Mouse (Mus musculus): ENCODE data around the gene Serpinb9. TPM values are rescaled to one million over a fixed set of nuclear protein-coding genes. Genes with fewer than 3 reads are reported as not detected.
A peak's percentile ranks its signal among the peaks of the same experiment; 100 is the strongest.
"Not testable (repeated sequence)": the region's sequence is repeated elsewhere in the genome, so short reads cannot be mapped to it uniquely, and the experiment has no call there.

Serpinb9 gene
- 39.7 and 42.2 TPM in 2 replicates for polyA plus RNA-seq (2015; fragmentation: Nextera tagmentation; extraction: Ambion mirVana)

- 88% methylated on average over 3 of the region's 3 CpGs for WGBS
- H3K4me3 ChIP-seq (ENCODE audit: low read length): peak within 1 kb of the TSS; percentile 43
- ATAC-seq (ENCODE audit: low read depth): no peak
- peaks cover 7% of the 10 kb centered on the region for H3K4me1 ChIP-seq (replicated peaks; ENCODE audit: control insufficient read depth, insufficient read depth, low read length)
- no peaks in the 10 kb centered on the region for H3K9me3 ChIP-seq (ENCODE audit: control insufficient read depth, low read length)
- H3K36me3 ChIP-seq (ENCODE audit: control insufficient read depth, insufficient read depth, low read length): peaks cover 1% of the 10 kb centered on the region; the same call in 1 of the 2 replicates
- H3K9ac ChIP-seq (ENCODE audit: low read length): peak within 1 kb of the TSS; percentile 68
- peak within 1 kb of the TSS; percentile 92 for H3K27ac ChIP-seq (ENCODE audit: low read length)
- no peaks in the 10 kb centered on the region for H3K27me3 ChIP-seq (ENCODE audit: control insufficient read depth, insufficient read depth, low read depth, low read length)
- H3K4me2 ChIP-seq (ENCODE audit: low read depth, low read length): peak within 1 kb of the TSS; percentile 53
Measured at GRCm38 (mm10) chr13:33002950-33003349, at the start of gene Serpinb9. Gene Serpinb9, plus strand, starts transcription at chr13:33003250.

- WGBS: 39% methylated on average over 4 of the region's 4 CpGs
- H3K9me3 ChIP-seq (ENCODE audit: control insufficient read depth, low read length): no peaks in the 10 kb centered on the region
- H3K9ac ChIP-seq (ENCODE audit: low read length): no peak overlapping the region
- H3K4me3 ChIP-seq (ENCODE audit: low read length): no peak overlapping the region
- no peaks in the 10 kb centered on the region for H3K36me3 ChIP-seq (ENCODE audit: control insufficient read depth, insufficient read depth, low read length)
- ATAC-seq (ENCODE audit: low read depth): 0 out of 2 replicates have a peak, but pooled peaks have one; percentile 20
- no peaks in the 10 kb centered on the region for H3K27me3 ChIP-seq (ENCODE audit: control insufficient read depth, insufficient read depth, low read depth, low read length)
- H3K4me1 ChIP-seq (replicated peaks; ENCODE audit: control insufficient read depth, insufficient read depth, low read length): 0 out of 2 replicates have a peak, but pooled peaks cover 2% of the 10 kb centered on the region
- no peak overlapping the region for H3K4me2 ChIP-seq (ENCODE audit: low read depth, low read length)
- H3K27ac ChIP-seq (ENCODE audit: low read length): peak overlapping the region; percentile 43; the same call in 1 of the 2 replicates
Measured at GRCm38 (mm10) chr13:32956537-32956936, 46.5 kb upstream of the Serpinb9 start.

- Histone ChIP-seq H3K4me1 (replicated peaks; ENCODE audit: control insufficient read depth, insufficient read depth, low read length) (0 out of 2 replicates have a peak, but pooled peaks cover 2% of the 10 kb centered on the region), H3K27me3 (ENCODE audit: control insufficient read depth, insufficient read depth, low read depth, low read length) (no peaks in the 10 kb centered on the region), H3K4me2 (ENCODE audit: low read depth, low read length) (no peak overlapping the region), H3K4me3 (ENCODE audit: low read length) (no peak overlapping the region), H3K36me3 (ENCODE audit: control insufficient read depth, insufficient read depth, low read length) (no peaks in the 10 kb centered on the region), H3K9me3 (ENCODE audit: control insufficient read depth, low read length) (no peaks in the 10 kb centered on the region), H3K27ac (ENCODE audit: low read length) (peak overlapping the region; percentile 25; the same call in 1 of the 2 replicates), H3K9ac (ENCODE audit: low read length) (no peak overlapping the region)
- 38% methylated on average over 4 of the region's 4 CpGs for WGBS
- ATAC-seq (ENCODE audit: low read depth): peak; percentile 38; the same call in 1 of the 2 replicates
Measured at GRCm38 (mm10) chr13:32957917-32958316, 45.1 kb upstream of the Serpinb9 start.

- 77% methylated on average over 7 of the region's 7 CpGs for WGBS
- H3K4me2 ChIP-seq (ENCODE audit: low read depth, low read length); H3K27ac ChIP-seq (ENCODE audit: low read length); H3K9me3 ChIP-seq (ENCODE audit: control insufficient read depth, low read length); H3K36me3 ChIP-seq (ENCODE audit: control insufficient read depth, insufficient read depth, low read length); ATAC-seq (ENCODE audit: low read depth); H3K9ac ChIP-seq (ENCODE audit: low read length); H3K4me1 ChIP-seq (replicated peaks; ENCODE audit: control insufficient read depth, insufficient read depth, low read length); H3K4me3 ChIP-seq (ENCODE audit: low read length); H3K27me3 ChIP-seq (ENCODE audit: control insufficient read depth, insufficient read depth, low read depth, low read length): not testable (repeated sequence)
Measured at GRCm38 (mm10) chr13:32958521-32958920, 44.5 kb upstream of the Serpinb9 start.

- 44% methylated on average over 9 of the region's 9 CpGs for WGBS
- no peaks in the 10 kb centered on the region for H3K9me3 ChIP-seq (ENCODE audit: control insufficient read depth, low read length)
- no peak overlapping the region for H3K9ac ChIP-seq (ENCODE audit: low read length)
- no peak overlapping the region for H3K4me3 ChIP-seq (ENCODE audit: low read length)
- no peak overlapping the region; the same call in 1 of the 2 replicates for H3K27ac ChIP-seq (ENCODE audit: low read length)
- peaks cover 13% of the 10 kb centered on the region; the same call in 1 of the 2 replicates for H3K4me1 ChIP-seq (replicated peaks; ENCODE audit: control insufficient read depth, insufficient read depth, low read length)
- no peaks in the 10 kb centered on the region for H3K27me3 ChIP-seq (ENCODE audit: control insufficient read depth, insufficient read depth, low read depth, low read length)
- no peaks in the 10 kb centered on the region for H3K36me3 ChIP-seq (ENCODE audit: control insufficient read depth, insufficient read depth, low read length)
- H3K4me2 ChIP-seq (ENCODE audit: low read depth, low read length): no peak overlapping the region
- ATAC-seq (ENCODE audit: low read depth): no peak
Measured at GRCm38 (mm10) chr13:32963990-32964753, 38.9 kb upstream of the Serpinb9 start.

- H3K36me3 ChIP-seq (ENCODE audit: control insufficient read depth, insufficient read depth, low read length): no peaks in the 10 kb centered on the region
- H3K9ac ChIP-seq (ENCODE audit: low read length): peak within 1 kb of the TSS; percentile 69
- peak; percentile 77 for ATAC-seq (ENCODE audit: low read depth)
- H3K4me1 ChIP-seq (replicated peaks; ENCODE audit: control insufficient read depth, insufficient read depth, low read length): peaks cover 13% of the 10 kb centered on the region; the same call in 1 of the 2 replicates
- no peaks in the 10 kb centered on the region for H3K27me3 ChIP-seq (ENCODE audit: control insufficient read depth, insufficient read depth, low read depth, low read length)
- 26% methylated on average over 16 of the region's 16 CpGs for WGBS
- peak within 1 kb of the TSS; percentile 92 for H3K27ac ChIP-seq (ENCODE audit: low read length)
- no peaks in the 10 kb centered on the region for H3K9me3 ChIP-seq (ENCODE audit: control insufficient read depth, low read length)
- peak within 1 kb of the TSS; percentile 68 for H3K4me2 ChIP-seq (ENCODE audit: low read depth, low read length)
- peak within 1 kb of the TSS; percentile 54 for H3K4me3 ChIP-seq (ENCODE audit: low read length)
Measured at GRCm38 (mm10) chr13:32964989-32965811, 37.9 kb upstream of the Serpinb9 start, which contains the start of gene Serpinb6b. Gene Serpinb6b, plus strand, starts transcription at chr13:32965209.

- Histone ChIP-seq H3K4me1 (replicated peaks; ENCODE audit: control insufficient read depth, insufficient read depth, low read length) (peaks cover 13% of the 10 kb centered on the region; the same call in 1 of the 2 replicates), H3K4me3 (ENCODE audit: low read length) (peak overlapping the region; percentile 54), H3K36me3 (ENCODE audit: control insufficient read depth, insufficient read depth, low read length) (no peaks in the 10 kb centered on the region), H3K27me3 (ENCODE audit: control insufficient read depth, insufficient read depth, low read depth, low read length) (no peaks in the 10 kb centered on the region), H3K9me3 (ENCODE audit: control insufficient read depth, low read length) (no peaks in the 10 kb centered on the region), H3K9ac (ENCODE audit: low read length) (peak overlapping the region; percentile 69), H3K27ac (ENCODE audit: low read length) (peak overlapping the region; percentile 92), H3K4me2 (ENCODE audit: low read depth, low read length) (peak overlapping the region; percentile 68)
- 47% methylated on average over 5 of the region's 5 CpGs for WGBS
- no peak for ATAC-seq (ENCODE audit: low read depth)
Measured at GRCm38 (mm10) chr13:32966116-32966515, 36.9 kb upstream of the Serpinb9 start.

- Histone ChIP-seq H3K27me3 (ENCODE audit: control insufficient read depth, insufficient read depth, low read depth, low read length) (no peaks in the 10 kb centered on the region), H3K9me3 (ENCODE audit: control insufficient read depth, low read length) (no peaks in the 10 kb centered on the region), H3K27ac (ENCODE audit: low read length) (peak overlapping the region; percentile 55), H3K4me1 (replicated peaks; ENCODE audit: control insufficient read depth, insufficient read depth, low read length) (peaks cover 13% of the 10 kb centered on the region; the same call in 1 of the 2 replicates), H3K9ac (ENCODE audit: low read length) (no peak overlapping the region), H3K4me3 (ENCODE audit: low read length) (no peak overlapping the region), H3K4me2 (ENCODE audit: low read depth, low read length) (peak overlapping the region; percentile 23; the same call in 1 of the 2 replicates), H3K36me3 (ENCODE audit: control insufficient read depth, insufficient read depth, low read length) (peaks cover 6% of the 10 kb centered on the region; the same call in 1 of the 2 replicates)
- no peak for ATAC-seq (ENCODE audit: low read depth)
Measured at GRCm38 (mm10) chr13:32967233-32967632, 35.8 kb upstream of the Serpinb9 start.
